Mouse (Mus musculus) C2C12 (cell line): ENCODE results near the gene Usp33. TPM values are rescaled to one million over a fixed set of nuclear protein-coding genes. Genes with fewer than 3 reads are reported as not detected.

ENCODE experiments used
- H3K27me3 ChIP-seq: one replicate; pipeline ENCODE4 v1.6.1; 2011; ENCODE audit not compliant: control insufficient read depth, insufficient read depth, insufficient read length
- H3K36me3 ChIP-seq: one replicate; pipeline ENCODE4 v1.6.1; 2011; ENCODE audit not compliant: control insufficient read depth, insufficient read depth
- H3K4me3 ChIP-seq: one replicate; pipeline ENCODE4 v1.5.1; 2011; ENCODE audit warnings: mild to moderate bottlenecking, control low read depth; ENCODE audit not compliant: poor library complexity, insufficient read depth, severe bottlenecking
- H3K79me2 ChIP-seq: one replicate; pipeline ENCODE4 v1.6.1; 2011; ENCODE audit not compliant: control insufficient read depth, insufficient read depth
- H3K79me3 ChIP-seq: one replicate; pipeline ENCODE4 v1.6.1; 2011; ENCODE audit warnings: low read depth, control low read depth
- H3ac ChIP-seq: one replicate; pipeline ENCODE3; 2011; ENCODE audit warnings: low read depth; ENCODE audit not compliant: control insufficient read depth, insufficient read length
- CEBPB ChIP-seq: IDR thresholded peaks from one replicate; pipeline ENCODE4 v1.6.1; 2011; ENCODE audit warnings: low read depth, mild to moderate bottlenecking, control low read depth, moderate library complexity
- CTCF ChIP-seq: IDR thresholded peaks from one replicate; pipeline ENCODE4 v1.5.1; 2011; ENCODE audit not compliant: control insufficient read depth, insufficient read depth, insufficient read length
- FOSL1 ChIP-seq: IDR thresholded peaks from one replicate; pipeline ENCODE4 v1.8.0; 2011; ENCODE audit warnings: mild to moderate bottlenecking, low read length; ENCODE audit not compliant: poor library complexity, insufficient read depth, severe bottlenecking
- MAX ChIP-seq: IDR thresholded peaks from one replicate; pipeline ENCODE4 v1.6.1; 2011; ENCODE audit warnings: mild to moderate bottlenecking, control low read depth
- MYOD1 ChIP-seq: IDR thresholded peaks from one replicate; pipeline ENCODE4 v1.6.1; 2011; ENCODE audit warnings: low read depth; ENCODE audit not compliant: control insufficient read depth, insufficient read length
- MYOG ChIP-seq: IDR thresholded peaks from one replicate; pipeline ENCODE4 v1.6.1; 2011; ENCODE audit not compliant: control insufficient read depth, insufficient read length; ENCODE audit errors: extremely low read depth
- USF1 ChIP-seq: IDR thresholded peaks from one replicate; pipeline ENCODE4 v1.6.1; 2011; ENCODE audit warnings: low read depth, mild to moderate bottlenecking, control low read depth, moderate library complexity
- polyA plus RNA-seq: library from polyadenylated mRNA; unstranded; fragments of >200 nt; fragmentation: generic; extraction: Trizol; gene quantifications from one replicate; pipeline ENCODE4 v1.2.1, GENCODE M21; 2012; ENCODE audit warnings: missing spikeins

Usp33 gene
- polyA plus RNA-seq, 1 experiment: 8.4 TPM

- Histone ChIP-seq H3K4me3 (no peak overlapping the region), H3K79me2 (peaks cover 69% of the 10 kb centered on the region), H3K36me3 (peaks cover 24% of the 10 kb centered on the region), H3K79me3 (peaks cover 27% of the 10 kb centered on the region), H3K27me3 (no peaks in the 10 kb centered on the region), H3ac (no peak overlapping the region)
- TF ChIP-seq FOSL1: no peak
- TF ChIP-seq CEBPB: no peak
- no peak for TF ChIP-seq MYOD1
- no peak for TF ChIP-seq CTCF
- TF ChIP-seq USF1: no peak
- TF ChIP-seq MAX: no peak
- TF ChIP-seq MYOG: no peak
These were observed 12.9 kb downstream of the Usp33 start for GRCm38 (mm10) chr3:152359151-152359550.

GRCm38 (mm10) chr3:152364181-152364580 lies 17.9 kb downstream of the Usp33 start:
- no peak overlapping the region for H3ac ChIP-seq
- H3K79me2 ChIP-seq: peaks cover 21% of the 10 kb centered on the region
- H3K4me3 ChIP-seq: no peak overlapping the region
- peaks cover 56% of the 10 kb centered on the region for H3K36me3 ChIP-seq
- no peak for TF ChIP-seq CTCF
- no peak for TF ChIP-seq MYOD1
- no peak for TF ChIP-seq MYOG
- TF ChIP-seq USF1: no peak
- no peak for TF ChIP-seq FOSL1
- TF ChIP-seq MAX: no peak
- H3K27me3 ChIP-seq: no peaks in the 10 kb centered on the region
- no peaks in the 10 kb centered on the region for H3K79me3 ChIP-seq

- peaks cover 73% of the 10 kb centered on the region for H3K36me3 ChIP-seq
- H3K79me2 ChIP-seq: no peaks in the 10 kb centered on the region
- no peak overlapping the region for H3ac ChIP-seq
- no peaks in the 10 kb centered on the region for H3K27me3 ChIP-seq
- no peaks in the 10 kb centered on the region for H3K79me3 ChIP-seq
- TF ChIP-seq USF1: no peak
- no peak for TF ChIP-seq CEBPB
- no peak for TF ChIP-seq MYOG
- no peak for TF ChIP-seq MAX
- no peak for TF ChIP-seq CTCF
- TF ChIP-seq FOSL1: no peak
- no peak overlapping the region for H3K4me3 ChIP-seq
These were observed 29.8 kb downstream of the Usp33 start for GRCm38 (mm10) chr3:152376063-152376462.

- no peak overlapping the region for H3ac ChIP-seq
- H3K79me2 ChIP-seq: no peaks in the 10 kb centered on the region
- peaks cover 64% of the 10 kb centered on the region for H3K36me3 ChIP-seq
- TF ChIP-seq CEBPB (no peak), MAX (no peak), MYOD1 (no peak), CTCF (no peak), USF1 (no peak), FOSL1 (no peak), MYOG (no peak)
- H3K27me3 ChIP-seq: no peaks in the 10 kb centered on the region
- H3K79me3 ChIP-seq: no peaks in the 10 kb centered on the region
- H3K4me3 ChIP-seq: no peak overlapping the region
These were observed 37.8 kb downstream of the Usp33 start for GRCm38 (mm10) chr3:152384106-152384505.

- Histone ChIP-seq H3K4me3 (peak within 1 kb of the TSS; percentile 83), H3K79me3 (peaks cover 39% of the 10 kb centered on the region), H3K27me3 (no peaks in the 10 kb centered on the region), H3K79me2 (peaks cover 57% of the 10 kb centered on the region), H3K36me3 (peaks cover 40% of the 10 kb centered on the region), H3ac (peak within 1 kb of the TSS; percentile 89)
- peak; percentile 94 for TF ChIP-seq CTCF
- no peak for TF ChIP-seq USF1
- no peak for TF ChIP-seq MYOG
- peak; percentile 54 for TF ChIP-seq MAX
- TF ChIP-seq CEBPB: no peak
- no peak for TF ChIP-seq FOSL1
- no peak for TF ChIP-seq MYOD1
These were observed 49.3 kb downstream of the Usp33 start, which contains the start of gene Zzz3 for GRCm38 (mm10) chr3:152395350-152396277. Gene Zzz3, plus strand, starts transcription at chr3:152395473.
